Mouse (Mus musculus) WW6 (cell line): ENCODE measurements around the gene Gsap.
"Not testable (repeated sequence)": the region's sequence is repeated elsewhere in the genome, so short reads cannot be mapped to it uniquely, and the experiment has no call there.

Source experiments
- DNase-seq: peaks from one replicate; pipeline ENCODE4 v3.0.0-alpha.2; 2013; ENCODE audit warnings: low read depth, low spot score

The Gsap gene

DNA sequence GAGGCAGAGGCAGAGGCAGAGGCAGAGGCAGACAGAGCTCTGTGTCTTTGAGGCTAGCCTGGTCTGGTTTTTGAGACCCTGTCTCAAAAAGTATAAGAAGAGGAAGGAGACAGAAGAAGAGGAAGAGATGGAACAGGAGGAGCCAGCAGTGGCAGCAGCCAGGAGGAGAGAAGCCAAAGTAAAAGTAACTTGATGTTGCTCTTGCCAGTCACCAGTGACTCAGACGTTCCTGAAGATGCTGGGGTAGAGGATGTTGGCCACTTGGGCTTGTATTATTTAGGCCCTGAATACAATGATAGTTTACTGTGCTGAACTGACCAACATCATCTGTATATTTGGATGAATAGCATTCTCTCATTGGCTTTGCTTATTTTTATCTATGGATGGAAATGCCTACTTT lies 142.5 kb downstream of the Gsap start:
- DNase-seq, result no peak

DNA sequence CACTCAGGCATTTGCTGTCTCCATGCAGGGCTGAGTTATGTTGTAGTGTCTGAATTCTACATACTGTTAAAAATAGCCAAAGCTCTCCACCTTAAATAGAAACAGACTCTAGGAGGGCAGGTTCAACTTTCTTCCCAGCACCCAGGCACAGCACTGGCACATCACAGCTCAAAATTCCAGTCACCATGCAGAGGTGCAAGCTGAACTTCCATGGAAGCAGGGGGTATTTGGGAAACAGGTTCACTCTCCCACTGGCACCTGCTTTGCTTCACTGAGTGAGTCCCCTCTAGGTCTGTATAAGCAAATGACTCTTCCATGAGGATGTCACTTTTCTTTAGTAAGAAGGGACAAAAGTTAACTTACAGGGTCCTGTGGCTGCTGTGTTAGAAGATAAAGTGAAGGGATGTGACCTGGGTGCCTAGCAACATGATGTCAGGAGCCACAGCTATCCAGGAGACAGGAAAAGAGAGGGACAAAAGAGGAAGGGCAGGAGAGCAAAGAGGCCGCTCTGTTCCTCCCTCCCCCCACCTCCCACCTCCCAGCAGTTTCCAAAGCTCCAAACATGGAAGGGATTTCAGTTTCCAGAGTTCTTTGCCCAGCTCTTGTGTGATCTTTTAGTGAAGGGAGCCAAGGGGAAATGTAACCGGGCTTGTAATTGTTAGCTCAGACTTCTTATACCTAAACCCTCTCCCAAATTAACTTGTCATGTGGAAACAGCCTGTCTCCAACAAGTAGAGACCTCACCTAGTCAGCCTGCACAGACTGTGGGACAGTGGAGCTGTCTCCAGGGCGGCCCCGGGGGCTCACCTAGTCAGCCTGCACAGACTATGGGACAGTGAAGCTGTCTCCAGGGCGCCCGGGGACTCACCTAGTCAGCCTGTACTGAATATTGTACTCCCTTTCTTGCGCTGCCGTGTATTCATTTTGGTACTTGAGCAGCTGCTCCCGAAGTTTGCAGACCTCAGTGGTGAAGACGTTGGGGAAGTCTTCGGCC lies 143.9 kb downstream of the Gsap start:
- DNase-seq, result no peak

DNA sequence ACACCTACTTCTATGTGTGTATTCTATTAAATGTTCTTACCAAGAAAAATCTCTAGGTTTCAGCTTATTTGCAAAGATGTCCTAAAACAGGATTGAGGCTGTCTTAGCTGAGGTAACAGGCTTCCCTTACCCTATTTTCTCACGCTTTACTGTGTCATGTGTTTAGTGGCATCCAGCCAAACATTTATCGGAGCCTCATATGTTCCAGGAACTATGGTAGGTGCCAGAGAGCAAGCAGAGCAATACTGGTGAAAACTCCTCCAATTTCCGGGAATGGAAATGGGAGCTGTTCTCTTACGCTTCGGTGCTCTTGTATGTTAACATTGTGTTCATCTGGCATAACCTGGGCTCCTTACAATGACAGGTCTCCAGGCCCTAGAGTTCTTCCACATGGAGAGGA lies 145.6 kb downstream of the Gsap start:
- DNase-seq, result no peak

DNA sequence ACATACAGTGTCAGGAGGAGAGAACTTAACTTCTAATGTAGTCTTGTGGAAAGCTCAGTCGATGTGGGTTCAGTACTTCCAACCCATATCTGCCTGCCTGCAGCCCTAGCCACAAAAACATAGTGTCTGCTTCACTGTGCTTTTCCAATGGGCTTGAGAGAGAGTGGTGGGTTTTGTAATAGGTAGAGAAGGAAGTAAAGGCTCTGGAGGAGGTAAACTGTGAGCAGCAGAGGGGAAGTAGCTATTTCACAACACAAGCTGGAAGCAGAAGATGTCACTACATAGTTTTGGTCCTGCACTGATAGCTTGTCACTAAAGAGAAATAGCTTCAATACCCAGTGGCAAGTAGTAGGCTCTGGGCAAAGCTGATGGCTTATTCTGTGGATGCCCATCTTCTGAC lies 146.1 kb downstream of the Gsap start:
- no peak for DNase-seq

DNA sequence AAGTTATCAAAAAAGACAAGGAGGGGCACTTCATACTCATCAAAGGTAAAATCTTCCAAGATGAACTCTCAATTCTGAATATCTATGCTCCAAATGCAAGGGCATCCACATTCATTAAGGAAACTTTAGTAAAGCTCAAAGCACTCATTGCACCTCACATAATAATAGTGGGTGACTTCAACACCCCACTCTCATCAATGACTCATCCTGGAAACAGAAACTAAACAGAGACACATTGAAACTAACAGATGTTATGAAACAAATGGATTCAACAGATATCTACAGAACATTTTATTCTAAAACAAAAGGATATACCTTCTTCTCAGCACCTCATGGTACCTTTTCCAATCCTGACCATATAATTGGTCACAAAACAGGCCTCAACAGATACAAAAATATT lies 156.2 kb downstream of the Gsap start:
- not testable (repeated sequence) for DNase-seq

DNA sequence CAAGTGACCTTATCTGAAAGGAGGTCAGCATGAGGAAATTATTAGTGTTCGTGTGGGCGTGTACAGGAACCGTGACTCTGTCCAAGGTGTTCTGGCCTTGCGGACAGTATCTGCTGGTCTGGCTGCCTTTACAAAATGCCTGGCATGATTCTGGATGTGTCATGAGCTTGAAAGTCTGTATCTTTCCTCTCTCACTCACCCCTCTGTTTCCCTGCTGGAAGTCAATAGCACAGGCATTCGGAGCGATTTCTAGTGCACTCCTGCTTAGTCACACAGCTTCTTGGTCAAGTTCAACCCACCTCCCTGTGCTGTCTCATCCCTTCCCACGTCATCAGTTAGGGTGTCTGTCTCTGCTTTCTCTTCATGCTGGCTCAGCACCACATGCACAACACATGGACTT lies 162.3 kb downstream of the Gsap start:
- DNase-seq, result no peak

DNA sequence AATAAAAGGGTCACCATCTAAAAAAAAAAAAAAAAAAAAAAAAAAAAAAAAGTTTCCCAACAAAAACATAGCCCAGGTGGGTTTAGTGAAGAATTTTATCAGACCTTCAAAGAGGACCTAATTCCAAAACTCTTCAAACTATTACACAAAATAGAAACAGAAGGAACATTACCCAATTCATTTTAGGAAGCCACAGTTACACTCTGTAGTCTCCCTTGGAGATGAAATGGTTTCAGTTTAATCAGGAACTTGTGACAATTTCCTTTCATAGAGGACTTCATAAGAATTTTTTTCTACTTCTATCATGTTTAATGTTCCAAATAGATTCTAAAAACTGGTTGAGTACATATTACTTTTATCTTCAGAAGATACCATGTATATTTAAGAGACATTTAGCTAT lies 165.6 kb downstream of the Gsap start:
- DNase-seq, result no peak

DNA sequence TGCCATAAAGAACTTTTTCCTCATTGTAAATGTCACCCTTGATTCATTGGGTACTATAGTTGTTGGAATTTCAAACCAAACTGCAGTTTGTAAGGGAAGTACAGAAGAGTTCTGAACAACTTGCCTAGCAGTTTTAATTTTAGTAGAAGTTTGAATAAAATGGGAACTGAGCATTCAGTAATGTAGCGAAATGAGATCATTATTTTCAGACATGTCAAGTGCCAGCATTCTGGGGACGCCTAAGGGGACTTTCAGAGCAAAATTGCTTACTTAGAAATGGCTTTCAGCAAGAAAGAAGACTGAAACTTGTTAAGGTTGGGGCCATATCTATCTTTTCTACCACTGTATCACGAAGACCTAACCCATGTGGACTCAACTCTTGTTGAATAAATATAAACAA lies 172.6 kb downstream of the Gsap start:
- no peak for DNase-seq

DNA sequence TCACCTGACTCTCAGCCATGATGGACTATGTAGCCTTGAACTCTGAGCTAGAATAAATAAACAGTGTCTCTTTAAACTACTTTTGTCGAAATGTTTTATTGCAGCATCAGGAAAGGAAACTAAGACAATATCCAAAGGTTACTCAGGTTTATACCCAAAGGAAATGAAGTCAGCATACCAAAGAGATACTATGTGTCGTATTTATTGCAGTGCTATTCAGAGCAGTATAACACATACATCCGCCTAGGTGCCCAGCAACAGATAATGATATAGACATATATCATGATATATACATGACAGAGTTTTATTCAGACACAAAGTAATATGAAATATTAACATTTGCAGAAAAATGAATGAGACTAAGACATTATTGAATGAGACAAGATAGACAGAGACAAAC lies 177.3 kb downstream of the Gsap start:
- no peak for DNase-seq
